ENCODE assay signal across 9 mouse cellular contexts in the genomic region with DNA sequence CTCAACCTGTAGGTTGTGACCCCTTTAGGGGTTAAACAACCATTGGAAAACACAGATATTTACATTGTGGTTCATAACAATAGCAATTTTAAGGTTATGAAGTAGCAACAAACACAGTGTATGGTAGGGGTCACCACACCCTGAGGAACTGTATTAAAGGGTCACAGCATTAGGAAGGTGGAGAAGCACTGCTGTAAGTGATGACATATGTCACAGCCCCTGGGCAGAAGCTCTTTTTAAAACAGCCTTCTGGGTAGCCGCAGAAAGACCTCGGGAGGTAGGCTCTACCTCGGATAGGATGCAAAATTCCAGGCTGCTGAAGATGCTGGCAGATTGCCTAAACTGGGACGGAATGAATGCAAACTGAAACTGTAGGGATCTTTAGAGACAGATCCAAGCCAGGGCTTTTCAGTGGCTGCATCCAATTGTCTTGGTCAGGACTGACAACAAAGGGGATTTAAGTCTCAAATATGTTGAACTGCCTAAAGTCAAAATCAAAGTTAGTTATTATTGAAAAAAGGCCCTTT.
A peak's percentile ranks its signal among the peaks of the same experiment; 100 is the strongest.
DNase-seq lines count a peak whose midpoint lies in the region; ATAC-seq and TF ChIP-seq lines count a peak whose summit lies in the region.
"Had no signal": no experiment of that assay in that cellular context is flagged by ENCODE, and none has a peak within 500 bp of the region (broad histone marks: within the 10 kb centered on the region; RNA-seq: fewer than 3 reads in every experiment).

No protein-coding gene starts in this region.

- no peak for TF ChIP-seq EP300 in lung, postnatal 0 days (IDR thresholded peaks at IDR 0.05)

- H3K4me3 ChIP-seq in hindbrain, embryonic 13.5 days = no peak overlapping the region
- H3K4me3 ChIP-seq in hindbrain, embryonic 11.5 days (ENCODE audit: low read depth, low read length) = no peak overlapping the region
- no peak overlapping the region for H3K4me3 ChIP-seq in lung, postnatal 0 days (ENCODE audit: low read depth, low read length)
- H3K4me3 ChIP-seq in forebrain, embryonic 16.5 days (replicated peaks; ENCODE audit: low read length) = no peak overlapping the region

- no peak overlapping the region for H3K9ac ChIP-seq in hindbrain, embryonic 13.5 days
- no peak overlapping the region for H3K9ac ChIP-seq in hindbrain, embryonic 11.5 days (ENCODE audit: low read depth, low read length)
- H3K9ac ChIP-seq in lung, postnatal 0 days (replicated peaks; ENCODE audit: low read depth) = no peak overlapping the region
- no peak overlapping the region for H3K9ac ChIP-seq in forebrain, embryonic 16.5 days (replicated peaks; ENCODE audit: low read depth, low read length)

- H3K4me1 ChIP-seq in hindbrain, embryonic 13.5 days (replicated peaks) = peaks cover 22% of the 10 kb centered on the region
- H3K4me1 ChIP-seq in hindbrain, embryonic 11.5 days (replicated peaks; ENCODE audit: control insufficient read depth, insufficient read depth, low read length) = 0 out of 2 replicates have a peak, but pooled peaks cover 2% of the 10 kb centered on the region
- H3K4me1 ChIP-seq in lung, postnatal 0 days (ENCODE audit: insufficient read depth, low read depth, low read length) = no peaks in the 10 kb centered on the region; the same call in 1 of the 2 replicates
- peaks cover 6% of the 10 kb centered on the region for H3K4me1 ChIP-seq in forebrain, embryonic 16.5 days (replicated peaks; ENCODE audit: control insufficient read depth, insufficient read depth, low read length)

- no peaks in the 10 kb centered on the region for H3K9me3 ChIP-seq in hindbrain, embryonic 13.5 days
- no peaks in the 10 kb centered on the region for H3K9me3 ChIP-seq in hindbrain, embryonic 11.5 days (ENCODE audit: control insufficient read depth, low read length)
- H3K9me3 ChIP-seq in lung, postnatal 0 days (ENCODE audit: low read length) = no peaks in the 10 kb centered on the region
- no peaks in the 10 kb centered on the region for H3K9me3 ChIP-seq in forebrain, embryonic 16.5 days (ENCODE audit: control insufficient read depth, low read length)

- no peak; the same call in 1 of the 2 replicates for ATAC-seq in hindbrain, embryonic 13.5 days (ENCODE audit: low FRiP score)
- no peak for ATAC-seq in hindbrain, embryonic 11.5 days (ENCODE audit: low FRiP score)
- ATAC-seq in lung, postnatal 0 days = no peak
- ATAC-seq in forebrain, embryonic 16.5 days = 0 out of 2 replicates have a peak, but pooled peaks have one; percentile 33

- no peak for DNase-seq in hindbrain, embryonic 11.5 days (ENCODE audit: low spot score)
- peak; percentile 33 for DNase-seq in lung, postnatal 10 days
- DNase-seq in lung, postnatal 0 days (ENCODE audit: low spot score) = no peak
- DNase-seq in cerebellum, adult 11-12 months = peak; percentile 47
- DNase-seq in left cerebral cortex, adult 9 months (ENCODE audit: low spot score in 2 of 2) = no peak
- DNase-seq in layer of hippocampus, postnatal 10 days (ENCODE audit: low spot score in 2 of 2) = no peak
- DNase-seq: thymus, postnatal 36 days had no signal

- 23% methylated on average over 4 of the region's 4 CpGs for WGBS in hindbrain, embryonic 13.5 days
- 54% methylated on average over 4 of the region's 4 CpGs for WGBS in hindbrain, embryonic 11.5 days
- 23% methylated on average over 4 of the region's 4 CpGs for WGBS in lung, postnatal 0 days
- 14% methylated on average over 4 of the region's 4 CpGs for WGBS in forebrain, embryonic 16.5 days

- 0 out of 2 replicates have a peak overlapping the region, but pooled peaks have one; percentile 48 for H3K27ac ChIP-seq in hindbrain, embryonic 13.5 days
- no peak overlapping the region for H3K27ac ChIP-seq in hindbrain, embryonic 11.5 days (ENCODE audit: low read depth, low read length)
- H3K27ac ChIP-seq in lung, postnatal 0 days (ENCODE audit: low read length) = no peak overlapping the region
- no peak overlapping the region for H3K27ac ChIP-seq in forebrain, embryonic 16.5 days (ENCODE audit: low read length)

- no peak for TF ChIP-seq CTCF in lung, postnatal 0 days (IDR thresholded peaks at IDR 0.05)

- H3K36me3 ChIP-seq in hindbrain, embryonic 13.5 days = no peaks in the 10 kb centered on the region; the same call in 1 of the 2 replicates
- no peaks in the 10 kb centered on the region for H3K36me3 ChIP-seq in hindbrain, embryonic 11.5 days (ENCODE audit: control insufficient read depth, insufficient read depth, low read length)
- H3K36me3 ChIP-seq in lung, postnatal 0 days (ENCODE audit: insufficient read depth, low read length) = no peaks in the 10 kb centered on the region
- no peaks in the 10 kb centered on the region for H3K36me3 ChIP-seq in forebrain, embryonic 16.5 days (ENCODE audit: control insufficient read depth, insufficient read depth)

- no peaks in the 10 kb centered on the region for H3K27me3 ChIP-seq in hindbrain, embryonic 13.5 days
- no peaks in the 10 kb centered on the region for H3K27me3 ChIP-seq in hindbrain, embryonic 11.5 days (ENCODE audit: control insufficient read depth, insufficient read depth, low read length)
- H3K27me3 ChIP-seq in lung, postnatal 0 days (replicated peaks; ENCODE audit: insufficient read depth, low read length) = no peaks in the 10 kb centered on the region
- no peaks in the 10 kb centered on the region for H3K27me3 ChIP-seq in forebrain, embryonic 16.5 days (replicated peaks; ENCODE audit: control insufficient read depth, insufficient read depth, low read length)

- no peak overlapping the region for H3K4me2 ChIP-seq in hindbrain, embryonic 13.5 days
- no peak overlapping the region for H3K4me2 ChIP-seq in hindbrain, embryonic 11.5 days (replicated peaks; ENCODE audit: low read depth, low read length)
- H3K4me2 ChIP-seq in lung, postnatal 0 days (replicated peaks; ENCODE audit: low read depth, low read length) = no peak overlapping the region
- no peak overlapping the region for H3K4me2 ChIP-seq in forebrain, embryonic 16.5 days (ENCODE audit: low read length)

Comparison
In these comparisons a context has a peak if more than half of its experiments do, and no peak if none do; other contexts are left out.
1. DNase-seq: peak in lung, postnatal 10 days (single experiment) and cerebellum, adult 11-12 months (single experiment); none in hindbrain, embryonic 11.5 days (single experiment), lung, postnatal 0 days (single experiment), left cerebral cortex, adult 9 months (0 of 2) and layer of hippocampus, postnatal 10 days (0 of 2).